Mouse (Mus musculus) urinary bladder, adult 2 months (tissue): Measurements from ENCODE around the gene Esp1. TPM values are rescaled to one million over a fixed set of nuclear protein-coding genes. Genes with fewer than 3 reads are reported as not detected.
"Not testable (repeated sequence)": the region's sequence is repeated elsewhere in the genome, so short reads cannot be mapped to it uniquely, and the experiment has no call there.

ENCODE experiments used
- DNase-seq: peaks from one replicate; pipeline ENCODE4 v3.0.0; 2022; ENCODE audit warnings: low spot score
- polyA plus RNA-seq: library from polyadenylated mRNA; depleted of rRNA; stranded (reverse); fragments of >200 nt; gene quantifications from 2 replicates; pipeline ENCODE4 v1.2.3, GENCODE M21; 2012; rRNA removed

Esp1 gene
- not detected in 2 replicates for polyA plus RNA-seq

DNA sequence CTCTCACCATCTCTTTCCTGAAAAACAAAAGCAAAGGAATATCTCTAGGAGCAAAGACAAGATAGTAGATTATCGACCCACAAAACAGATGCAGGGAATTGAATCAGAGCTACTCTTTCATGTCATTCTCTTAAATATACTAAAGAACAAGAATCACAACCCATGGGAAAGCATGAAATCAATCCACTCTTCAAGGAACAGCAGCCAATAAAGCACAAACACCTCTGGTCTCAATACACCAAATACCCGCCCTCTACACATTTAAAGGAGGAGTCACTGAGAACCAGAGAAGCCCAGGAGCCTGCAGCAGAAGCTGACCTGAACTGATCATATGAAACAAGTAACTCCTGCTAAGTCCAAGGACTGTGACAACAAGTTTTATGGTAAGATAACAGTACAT, at the start of gene Esp1:
TSS of gene Esp1 (plus strand) at position 301 of the 400 bp plus-strand sequence.
- DNase-seq, result no peak

DNA sequence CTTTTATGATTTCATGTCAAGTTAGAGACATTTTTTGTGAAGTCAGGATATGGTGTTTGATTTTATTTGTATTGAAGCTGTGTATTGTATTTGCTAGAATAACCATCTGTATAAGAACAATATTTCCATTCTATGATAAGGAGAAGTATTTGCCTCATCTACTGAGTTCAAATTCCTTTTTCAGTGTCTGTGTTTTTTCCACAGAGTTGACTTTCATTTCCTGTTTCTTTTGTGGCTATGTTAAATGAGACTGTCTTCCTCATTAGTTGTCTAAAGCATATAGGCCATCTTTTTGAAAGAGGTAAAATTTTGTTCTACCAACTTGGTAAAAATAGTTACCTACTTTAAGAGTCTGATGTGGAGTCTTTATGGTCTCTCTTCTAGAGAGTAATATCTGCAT, 10.6 kb upstream of the Esp1 start:
- DNase-seq, result no peak

DNA sequence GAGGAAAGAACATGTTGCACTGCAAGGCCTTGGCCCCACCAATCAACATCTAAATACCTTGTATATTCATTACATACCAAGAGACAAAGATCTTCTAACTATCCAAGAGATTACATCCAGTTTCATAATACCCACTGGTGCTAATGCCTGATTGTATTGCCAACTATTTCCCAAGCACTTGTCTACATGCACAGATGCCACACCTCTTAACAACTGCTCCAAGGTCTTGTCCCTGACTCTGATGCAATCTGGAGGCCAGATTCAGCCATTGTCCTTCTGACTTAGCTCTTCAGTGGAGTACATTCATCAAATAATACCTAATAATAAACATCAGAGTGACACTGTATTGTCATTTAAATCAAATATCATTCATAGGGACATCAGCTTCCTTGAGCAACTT, 9.9 kb upstream of the Esp1 start:
- DNase-seq, result not testable (repeated sequence)

DNA sequence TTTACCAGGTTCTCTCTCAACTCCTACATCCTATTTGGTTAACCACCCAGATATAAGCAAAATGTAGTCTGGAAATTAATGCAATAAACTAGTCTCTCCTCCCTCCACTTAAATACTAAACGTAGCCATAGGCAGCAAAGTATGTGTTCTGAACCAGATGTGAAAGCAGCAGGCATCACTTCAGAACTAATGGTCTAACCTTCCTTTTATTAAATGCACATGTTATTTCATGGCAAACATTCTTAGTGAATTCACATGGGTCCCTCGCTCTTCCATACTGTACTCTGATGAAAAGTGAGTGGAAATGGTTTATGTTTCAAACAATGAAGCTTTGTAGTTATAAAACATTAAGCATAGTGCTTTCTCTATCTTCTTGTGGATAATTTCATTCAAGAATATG, 4.4 kb downstream of the Esp1 start:
- no peak for DNase-seq

DNA sequence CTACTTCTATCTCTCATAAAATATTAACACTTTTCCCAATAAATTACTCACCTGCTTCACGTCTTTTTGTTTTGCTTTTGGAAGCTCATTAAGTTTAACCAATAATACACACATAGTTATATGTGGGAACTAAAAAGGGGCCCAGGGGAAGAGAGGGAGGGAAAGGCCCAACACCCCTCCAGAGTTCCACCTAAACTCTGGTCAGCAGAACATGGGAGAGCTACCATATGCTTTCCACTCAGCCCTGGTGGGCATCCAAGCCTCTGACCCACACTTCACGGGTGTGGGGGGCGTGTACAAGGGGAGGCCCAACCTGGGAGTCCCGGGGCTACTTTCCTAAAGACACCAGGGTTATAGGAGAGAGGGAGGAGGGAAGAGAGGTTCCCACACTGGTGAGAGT, 4.8 kb downstream of the Esp1 start:
- no peak for DNase-seq

DNA sequence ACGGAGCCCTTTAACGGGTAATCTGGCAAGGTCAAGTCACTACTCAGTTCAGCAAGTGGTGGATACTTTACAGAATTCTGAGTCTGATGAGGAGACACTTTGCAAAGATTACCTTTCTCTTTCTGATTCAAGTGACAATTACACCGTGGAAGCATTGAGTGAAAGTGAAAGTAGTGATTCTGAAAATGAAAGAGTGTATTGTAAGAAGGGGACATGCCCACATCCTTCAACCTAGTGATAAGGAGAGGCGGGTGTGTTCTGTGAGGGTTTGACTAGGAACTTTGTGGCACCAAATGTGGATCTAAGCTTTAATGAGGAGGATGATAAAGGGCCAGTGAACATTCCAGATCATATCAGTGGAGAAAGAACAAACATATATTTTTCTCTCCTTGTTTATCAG, 36.7 kb downstream of the Esp1 start:
- no peak for DNase-seq

DNA sequence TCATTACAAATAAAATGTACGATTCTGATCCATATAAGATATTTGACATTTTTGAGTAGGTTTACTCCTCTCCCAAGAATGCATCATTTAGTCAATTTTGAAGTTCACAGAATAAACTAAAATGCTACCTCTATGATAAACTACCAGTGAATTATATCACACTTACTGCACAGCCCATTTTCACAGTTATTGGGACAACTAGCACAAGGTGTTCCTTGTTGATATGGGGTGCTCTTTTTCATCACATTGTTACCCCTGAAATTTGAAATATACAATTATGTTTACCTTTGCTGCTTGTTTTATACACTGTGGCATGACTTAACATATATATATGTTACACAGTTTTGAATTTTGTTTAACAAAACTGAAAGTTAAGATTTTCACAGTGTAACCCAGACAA, 40.2 kb downstream of the Esp1 start:
- no peak for DNase-seq

Other genes with a start within 250 kb of the Esp1 start
- not detected in 2 replicates for gene Esp8, start 207.1 kb upstream of the Esp1 start, polyA plus RNA-seq
- gene Esp6, start 165.6 kb upstream of the Esp1 start, polyA plus RNA-seq, result not detected in 2 replicates
- gene Esp4, start 128.5 kb upstream of the Esp1 start, polyA plus RNA-seq, result not detected in 2 replicates
- gene Esp3, start 95.0 kb upstream of the Esp1 start, polyA plus RNA-seq, result not detected in 2 replicates
- gene Crisp2, start 79.9 kb downstream of the Esp1 start, polyA plus RNA-seq, result 0.18 TPM in 2 replicates
- gene Rhag, start 84.0 kb downstream of the Esp1 start, polyA plus RNA-seq, result not detected in 2 replicates
- gene 9130008F23Rik, start 153.4 kb downstream of the Esp1 start, polyA plus RNA-seq, result 19.6 and 28.5 TPM in 2 replicates
- gene Glyatl3, start 187.2 kb downstream of the Esp1 start, polyA plus RNA-seq, result not detected in 2 replicates
- gene Mut, start 207.6 kb downstream of the Esp1 start, polyA plus RNA-seq, result 23.0 and 24.9 TPM in 2 replicates
- gene Cenpq, start 207.9 kb downstream of the Esp1 start, polyA plus RNA-seq, result 6.5 and 7.6 TPM in 2 replicates